Mouse (Mus musculus) CH12.LX (cell line): Measurements from ENCODE around the gene Serpinh1. TPM values are rescaled to one million over a fixed set of nuclear protein-coding genes. Genes with fewer than 3 reads are reported as not detected.

Source experiments
- DNase-seq: peaks from one replicate; pipeline ENCODE4 v3.0.0-alpha.2; 2013; ENCODE audit errors: extremely low read depth
- H3K27ac ChIP-seq: 2 replicates; pipeline ENCODE4 v1.5.1; 2012; ENCODE audit warnings: low read depth, mild to moderate bottlenecking, control low read depth, moderate library complexity; ENCODE audit not compliant: insufficient read depth
- H3K27me3 ChIP-seq: replicated peaks from 2 replicates; pipeline ENCODE3; 2012; ENCODE audit warnings: inconsistent platforms
- H3K36me3 ChIP-seq, 2 experiments: replicated peaks in 1 of 2; 2 replicates each; pipeline versions ENCODE3 to v1.6.1; 2012; ENCODE audit warnings: inconsistent platforms in 1 of 2, low read length in 1 of 2, mild to moderate bottlenecking in 1 of 2, mixed read lengths in 1 of 2, moderate library complexity in 1 of 2; ENCODE audit not compliant: control insufficient read depth in 1 of 2, insufficient read depth in 1 of 2
- H3K4me1 ChIP-seq, 2 experiments: 2 replicates each; pipeline ENCODE4 v1.6.1; 2012; ENCODE audit warnings: inconsistent platforms in 1 of 2, moderate library complexity in 1 of 2; ENCODE audit not compliant: insufficient read depth in 2 of 2, control insufficient read depth in 1 of 2
- H3K4me2 ChIP-seq: 2 replicates; pipeline ENCODE4 v1.6.1; 2012; ENCODE audit warnings: low read depth, mild to moderate bottlenecking, control low read depth; ENCODE audit not compliant: poor library complexity, insufficient read depth, severe bottlenecking
- H3K4me3 ChIP-seq, 3 experiments: fragments of 150-350 bp in 1 of 3; sonication (generic) in 1 of 3; replicated peaks in 1 of 3; 2 replicates each; pipeline versions ENCODE3 to v1.5.1; 2011 to 2012; ENCODE audit warnings: low read depth in 2 of 3, low read length in 2 of 3, mild to moderate bottlenecking in 2 of 3, moderate library complexity in 2 of 3, control low read depth in 1 of 3, improper control_type of control experiment in 1 of 3, inconsistent platforms in 1 of 3, mixed read lengths in 1 of 3; ENCODE audit not compliant: poor library complexity in 1 of 3
- H3K79me2 ChIP-seq: replicated peaks from 2 replicates; pipeline ENCODE4 v1.6.1; 2012; ENCODE audit warnings: mild to moderate bottlenecking, moderate library complexity; ENCODE audit not compliant: control insufficient read depth, poor library complexity, insufficient read depth, severe bottlenecking; ENCODE audit errors: extremely low read depth
- H3K9ac ChIP-seq: 2 replicates; pipeline ENCODE4 v1.6.1; 2012; ENCODE audit warnings: low read depth, mild to moderate bottlenecking, control low read depth, moderate library complexity; ENCODE audit not compliant: insufficient read depth
- H3K9me3 ChIP-seq: replicated peaks from 2 replicates; pipeline ENCODE3; 2012; ENCODE audit warnings: low read length, inconsistent platforms, mixed read lengths
- EP300 ChIP-seq: IDR thresholded peaks from 2 replicates; pipeline ENCODE4 v1.6.1; 2011; ENCODE audit warnings: low read length, improper control_type of control experiment
- ETS1 ChIP-seq: conservative IDR thresholded peaks from 2 replicates; pipeline ENCODE4 v1.6.1; 2012; ENCODE audit warnings: low read depth, mild to moderate bottlenecking, inconsistent platforms, low read length, improper control_type of control experiment, moderate library complexity
- GABPA ChIP-seq: IDR thresholded peaks from 2 replicates; pipeline ENCODE4 v1.6.1; 2012; ENCODE audit warnings: low read depth, low read length, improper control_type of control experiment, inconsistent platforms; ENCODE audit not compliant: insufficient replicate concordance
- JUND ChIP-seq: conservative IDR thresholded peaks from 2 replicates; pipeline ENCODE4 v1.6.1; 2011; ENCODE audit warnings: low read depth, low read length, improper control_type of control experiment
- MEF2A ChIP-seq: IDR thresholded peaks from 2 replicates; pipeline ENCODE4 v1.6.1; 2014; ENCODE audit warnings: low read depth, mild to moderate bottlenecking, inconsistent platforms, low read length, improper control_type of control experiment, borderline replicate concordance
- NELFE ChIP-seq: IDR thresholded peaks from 2 replicates; pipeline ENCODE4 v1.6.1; 2011; ENCODE audit warnings: low read depth, low read length, improper control_type of control experiment
- POLR2AphosphoS2 ChIP-seq: IDR thresholded peaks from 2 replicates; pipeline ENCODE4 v1.6.1; 2011; ENCODE audit warnings: low read depth, low read length, improper control_type of control experiment
- RAD21 ChIP-seq: IDR thresholded peaks from 2 replicates; pipeline ENCODE4 v1.6.1; 2011; ENCODE audit warnings: low read depth, mild to moderate bottlenecking, low read length, improper control_type of control experiment, moderate library complexity
- SIN3A ChIP-seq: IDR thresholded peaks from 2 replicates; pipeline ENCODE4 v1.6.1; 2012; ENCODE audit warnings: low read length, improper control_type of control experiment, inconsistent platforms
- SMC3 ChIP-seq: IDR thresholded peaks from 2 replicates; pipeline ENCODE4 v1.6.1; 2011; ENCODE audit warnings: low read depth, low read length, improper control_type of control experiment
- TBP ChIP-seq: conservative IDR thresholded peaks from 2 replicates; pipeline ENCODE4 v1.6.1; 2011; ENCODE audit warnings: low read depth, low read length, improper control_type of control experiment
- TCF12 ChIP-seq: IDR thresholded peaks from 2 replicates; pipeline ENCODE4 v1.6.1; 2014; ENCODE audit warnings: low read depth, mild to moderate bottlenecking, inconsistent platforms, low read length, improper control_type of control experiment
- USF1 ChIP-seq: IDR thresholded peaks from 2 replicates; pipeline ENCODE4 v1.6.1; 2014; ENCODE audit warnings: low read depth, mild to moderate bottlenecking, inconsistent platforms, low read length, improper control_type of control experiment
- ZC3H11A ChIP-seq: IDR thresholded peaks from 2 replicates; pipeline ENCODE4 v1.6.1; 2012; ENCODE audit warnings: low read depth, mild to moderate bottlenecking, inconsistent platforms, low read length, improper control_type of control experiment
- ZNF384 ChIP-seq: IDR thresholded peaks from 2 replicates; pipeline ENCODE4 v1.6.1; 2012; ENCODE audit warnings: low read depth, low read length, improper control_type of control experiment, inconsistent platforms
- dilution Hi-C: fragments of 300-500 bp; cut with MboI; formaldehyde crosslinking; loops from 2 replicates; pipeline ENCODE4 v1.14.3; 2020; ENCODE audit warnings: low sequenced_read_pairs; ENCODE audit not compliant: extremely low pct_unique_long_range_greater_than_20kb, extremely low pct_ligation_motif_present
- in situ Hi-C: fragments of 300-500 bp; cut with MboI; formaldehyde crosslinking; loops from 3 replicates; pipeline ENCODE4 v1.14.3; 2019; ENCODE audit warnings: low sequenced_read_pairs, low pct_ligation_motif_present, low pct_unique_long_range_greater_than_20kb, mixed read lengths
- polyA plus RNA-seq: library from polyadenylated mRNA; unstranded; fragments of >175 nt; gene quantifications from 2 replicates; pipeline ENCODE4 v1.2.1, GENCODE M21; 2012; ENCODE audit warnings: low read depth; ENCODE audit not compliant: insufficient read length
- total RNA-seq, 2 experiments: library from RNA; depleted of rRNA; stranded (reverse); fragments of 300-350 nt in 1 of 2; fragments of >200 nt in 1 of 2; gene quantifications; 2 replicates each; pipeline ENCODE4 v1.2.3; 2012 to 2014

Serpinh1 gene
- total and polyA plus RNA-seq, 3 experiments: not detected

DNA sequence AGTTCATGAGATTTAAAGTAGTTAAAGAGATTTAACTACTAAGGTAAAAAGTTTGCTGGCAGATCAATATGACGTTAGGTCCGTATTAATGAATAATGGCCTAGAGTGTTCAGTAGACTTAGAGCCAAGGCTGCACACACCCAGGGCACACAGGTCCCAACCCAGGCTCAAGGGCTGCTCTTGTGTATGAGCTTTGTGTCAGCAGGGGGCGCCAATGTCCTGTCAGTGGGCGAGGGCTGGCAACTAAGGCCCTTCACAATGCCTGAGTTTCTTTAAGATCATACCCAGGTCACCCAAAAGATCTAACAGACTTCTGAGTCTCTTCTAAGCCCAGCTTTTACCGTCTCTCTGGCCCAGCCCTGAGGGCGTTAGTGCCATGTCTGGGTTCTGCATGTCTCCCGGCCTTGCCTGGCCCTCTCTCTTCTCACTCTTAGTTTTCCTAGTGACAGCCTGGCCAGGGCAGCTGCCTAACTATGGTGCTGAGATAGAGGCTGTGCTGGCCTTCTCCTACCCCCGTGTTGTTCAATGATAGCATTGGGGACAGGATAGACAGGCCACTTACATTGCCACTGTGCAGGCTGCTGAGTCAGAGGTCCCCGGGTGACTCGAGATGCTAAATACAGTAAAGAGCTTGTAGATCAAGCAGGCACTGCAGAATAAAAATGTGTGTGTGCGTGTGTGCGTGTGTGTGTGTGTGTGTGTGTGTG is 20.1 kb downstream of the Serpinh1 start (continued):
- TF ChIP-seq SMC3 (peak; percentile 97), TCF12 (no peak), MEF2A (0 out of 2 replicates have a peak, but pooled peaks have one; percentile 15), POLR2AphosphoS2 (no peak), ZC3H11A (peak; percentile 75)

DNA sequence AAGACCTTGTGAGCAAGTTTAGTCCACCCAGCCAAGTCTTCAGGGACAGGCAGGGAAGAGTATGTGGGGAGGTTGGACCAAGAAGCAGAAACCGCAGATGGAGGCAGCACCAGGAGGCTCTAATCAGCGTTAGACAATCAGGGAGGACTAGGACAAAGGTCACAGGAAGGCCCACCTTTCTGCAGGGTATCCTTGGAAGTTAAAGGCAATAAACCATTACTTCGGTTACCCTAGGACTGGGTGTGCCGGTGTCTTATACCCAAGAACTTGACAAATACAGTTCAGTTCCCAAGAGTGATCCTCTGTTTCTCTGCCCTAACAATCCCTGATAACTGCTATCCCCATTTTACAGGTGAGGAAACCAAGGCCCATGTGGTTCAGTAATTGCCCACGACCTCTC is 23.0 kb downstream of the Serpinh1 start:
- H3K36me3 ChIP-seq: no peaks in the 10 kb centered on the region
- peaks cover 0 to 3% of the 10 kb centered on the region in 2 experiments; a peak in 1 of 4 replicates for H3K4me1 ChIP-seq
- H3K27ac ChIP-seq: no peak overlapping the region
- no peak for DNase-seq
- dilution Hi-C loops: no loop called here
- no peak overlapping the region for H3K4me2 ChIP-seq
- H3K27me3 ChIP-seq: peaks cover 10% of the 10 kb centered on the region
- H3K4me3 ChIP-seq: no peak overlapping the region
- TF ChIP-seq JUND: no peak
- H3K9me3 ChIP-seq: no peaks in the 10 kb centered on the region
- in situ Hi-C loops: no loop called here
- no peak overlapping the region for H3K9ac ChIP-seq
- H3K79me2 ChIP-seq: no peaks in the 10 kb centered on the region

DNA sequence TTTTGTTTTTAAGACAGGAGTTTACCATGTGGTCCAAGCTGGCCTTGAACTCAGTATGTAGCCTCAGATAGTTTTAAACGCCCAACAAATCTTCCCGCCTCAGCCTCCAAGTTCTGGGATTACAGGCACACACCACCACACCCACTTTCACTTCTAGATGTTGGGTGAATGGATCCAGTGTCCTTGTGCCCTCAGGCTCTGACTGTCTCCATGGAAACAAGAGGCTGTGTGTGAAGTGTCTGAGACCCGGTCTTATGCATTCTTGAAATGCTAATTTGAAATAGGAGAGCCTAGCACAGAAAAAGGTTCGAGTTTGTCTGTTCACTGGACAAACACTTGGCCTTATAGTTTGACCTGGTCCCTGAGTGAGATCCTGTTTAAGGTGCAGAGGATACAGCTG is 24.2 kb downstream of the Serpinh1 start:
- H3K4me1 ChIP-seq: peaks cover 0 to 3% of the 10 kb centered on the region in 2 experiments; a peak in 1 of 4 replicates
- no peak for TF ChIP-seq ZNF384
- TF ChIP-seq NELFE: no peak
- TF ChIP-seq SIN3A: no peak
- no peak for TF ChIP-seq ETS1
- TF ChIP-seq USF1: no peak
- no peak for TF ChIP-seq EP300
- no peak for TF ChIP-seq TCF12
- TF ChIP-seq RAD21: no peak
- no peak for TF ChIP-seq GABPA
- no peak for TF ChIP-seq TBP
- TF ChIP-seq POLR2AphosphoS2: no peak
- no peak for DNase-seq
- H3K36me3 ChIP-seq: no peaks in the 10 kb centered on the region
- H3K9ac ChIP-seq: no peak overlapping the region
- H3K4me2 ChIP-seq: no peak overlapping the region
- H3K4me3 ChIP-seq: no peak overlapping the region
- in situ Hi-C loops: loop anchor here (5.0 kb wide), 1 partner anchor 33 kb away; no protein-coding TSS in a partner anchor
- dilution Hi-C loops: no loop called here
- H3K27ac ChIP-seq: no peak overlapping the region
- H3K9me3 ChIP-seq: no peaks in the 10 kb centered on the region
- no peaks in the 10 kb centered on the region for H3K79me2 ChIP-seq
- peaks cover 13% of the 10 kb centered on the region for H3K27me3 ChIP-seq
